Mouse (Mus musculus): ENCODE results near the gene Grb2.

Gene Grb2

GRCm38 (mm10) chr11:115601174-115601573 lies 107.2 kb downstream of the Grb2 start:
- DNase-seq: no peak

- no peak for DNase-seq
Measured at GRCm38 (mm10) chr11:115600743-115601142, 107.7 kb downstream of the Grb2 start.

GRCm38 (mm10) chr11:115599722-115600121 lies 108.7 kb downstream of the Grb2 start:
- DNase-seq: no peak

GRCm38 (mm10) chr11:115598309-115598708 lies 110.1 kb downstream of the Grb2 start:
- no peak for DNase-seq

- no peak for DNase-seq
Measured at GRCm38 (mm10) chr11:115595209-115595608, 113.2 kb downstream of the Grb2 start.
